15 mouse cellular contexts compared by ENCODE assay signal in genomic region chr13:82066674-82067270, GRCm38 (mm10).
"Had no signal": no experiment of that assay in that cellular context is flagged by ENCODE, and none has a peak within 500 bp of the region (broad histone marks: within the 10 kb centered on the region; RNA-seq: fewer than 3 reads in every experiment).

No protein-coding gene starts in this region.

- H3K36me3 ChIP-seq: limb, embryonic 10.5 days; limb, embryonic 13.5 days; liver, embryonic 12.5 days; liver, embryonic 15.5 days; midbrain, embryonic 12.5 days; midbrain, embryonic 15.5 days had no signal

- DNase-seq: kidney, adult 2 months; kidney, postnatal 36 days; liver; lung, adult 18-20 months; lung, postnatal 14 days; thymus, adult 2 months; thymus, postnatal 14 days had no signal

- ATAC-seq: intestine, postnatal 0 days; liver, embryonic 12.5 days; midbrain, embryonic 15.5 days had no signal

- H3K27me3 ChIP-seq: limb, embryonic 13.5 days; liver, embryonic 12.5 days; liver, embryonic 15.5 days; midbrain, embryonic 12.5 days; midbrain, embryonic 15.5 days had no signal

- H3K27ac ChIP-seq: limb, embryonic 10.5 days; limb, embryonic 13.5 days; liver, embryonic 12.5 days; liver, embryonic 15.5 days; macrophage; midbrain, embryonic 12.5 days; midbrain, embryonic 15.5 days had no signal

- H3K4me3 ChIP-seq: limb, embryonic 10.5 days; limb, embryonic 13.5 days; liver, embryonic 12.5 days; liver, embryonic 15.5 days; midbrain, embryonic 12.5 days; midbrain, embryonic 15.5 days had no signal

- H3K9me3 ChIP-seq: limb, embryonic 10.5 days; limb, embryonic 13.5 days; liver, embryonic 12.5 days; liver, embryonic 15.5 days; midbrain, embryonic 12.5 days; midbrain, embryonic 15.5 days had no signal

- H3K4me2 ChIP-seq: limb, embryonic 13.5 days; liver, embryonic 12.5 days; liver, embryonic 15.5 days; midbrain, embryonic 12.5 days; midbrain, embryonic 15.5 days had no signal

- H3K9ac ChIP-seq: limb, embryonic 13.5 days; liver, embryonic 12.5 days; liver, embryonic 15.5 days; midbrain, embryonic 12.5 days; midbrain, embryonic 15.5 days had no signal

- H3K4me1 ChIP-seq: limb, embryonic 10.5 days; limb, embryonic 13.5 days; liver, embryonic 12.5 days; liver, embryonic 15.5 days; midbrain, embryonic 12.5 days; midbrain, embryonic 15.5 days had no signal
